Mouse (Mus musculus) stomach, postnatal 0 days (tissue): ENCODE measurements around the gene Tmco4.

Source experiments
- CTCF ChIP-seq: IDR thresholded peaks from 2 replicates; pipeline ENCODE4 v1.5.1; 2016; ENCODE audit warnings: antibody characterized with exemption, low read depth, mild to moderate bottlenecking, moderate library complexity
- EP300 ChIP-seq: optimal IDR thresholded peaks from 2 replicates; pipeline ENCODE3; 2016; ENCODE audit warnings: antibody characterized with exemption

DNA sequence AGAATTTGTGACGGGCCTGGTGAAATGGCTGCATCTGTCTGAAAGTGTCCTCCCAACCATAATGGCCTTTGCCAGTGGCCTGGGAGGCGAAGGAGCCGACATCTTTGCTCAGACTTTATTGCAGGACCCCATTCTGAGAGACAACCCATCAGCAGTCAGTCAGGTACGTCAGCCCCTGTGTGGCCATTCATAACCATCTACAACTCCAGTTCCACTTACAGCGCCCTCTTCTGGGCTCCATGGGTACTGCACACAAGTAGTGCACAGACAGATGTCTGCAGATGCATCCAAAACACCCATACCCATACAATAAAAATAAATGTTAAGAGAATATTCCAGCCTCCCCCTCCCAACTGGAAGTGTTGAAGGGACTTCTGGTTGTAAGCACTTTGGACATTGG lies 23.7 kb downstream of the Tmco4 start:
- TF ChIP-seq EP300 (no peak), CTCF (peak; percentile 65)
